ENCODE assay signal across 25 mouse cellular contexts in genomic region chr3:110136115-110136514, GRCm38 (mm10). TPM values are rescaled to one million over a fixed set of nuclear protein-coding genes. Genes with fewer than 3 reads are reported as not detected.
A peak's percentile ranks its signal among the peaks of the same experiment; 100 is the strongest.
DNase-seq lines count a peak whose midpoint lies in the region.
"Had no signal": no experiment of that assay in that cellular context is flagged by ENCODE, and none has a peak within 500 bp of the region (broad histone marks: within the 10 kb centered on the region; RNA-seq: fewer than 3 reads in every experiment).

No protein-coding gene starts in this region.

- no peak overlapping the region for H3K27ac ChIP-seq in hindbrain, embryonic 10.5 days
- H3K27ac ChIP-seq: embryonic facial prominence, embryonic 13.5 days; embryonic facial prominence, embryonic 15.5 days; forebrain, embryonic 10.5 days; forebrain, embryonic 12.5 days had no signal

- intact Hi-C loops in left cerebral cortex, postnatal 4 days (cut with DNase I), result no loop called here

- 7% methylated on average over 1 of the region's 1 CpGs for WGBS in hindbrain, embryonic 10.5 days

- H3K27me3 ChIP-seq in hindbrain, embryonic 10.5 days (ENCODE audit: insufficient read depth, poor library complexity, severe bottlenecking), result no peaks in the 10 kb centered on the region
- H3K27me3 ChIP-seq: CH12.LX; embryonic facial prominence, embryonic 13.5 days; embryonic facial prominence, embryonic 15.5 days; forebrain, embryonic 12.5 days had no signal

- H3K4me1 ChIP-seq in hindbrain, embryonic 10.5 days (replicated peaks), result peaks cover 5% of the 10 kb centered on the region; the same call in 1 of the 2 replicates
- H3K4me1 ChIP-seq: embryonic facial prominence, embryonic 13.5 days; embryonic facial prominence, embryonic 15.5 days had no signal

- no peak overlapping the region for H3K4me3 ChIP-seq in hindbrain, embryonic 10.5 days
- H3K4me3 ChIP-seq: embryonic facial prominence, embryonic 13.5 days; embryonic facial prominence, embryonic 15.5 days; erythroblast, embryonic 14.5 days; forebrain, embryonic 10.5 days; forebrain, embryonic 12.5 days had no signal

- DNase-seq in 3T3-L1 (ENCODE audit: low read depth, low spot score) (peak; percentile 8), ZHBTc4 (ENCODE audit: low read depth, low spot score) (peak; percentile 9)
- DNase-seq in Muller cell, postnatal 12 days (ENCODE audit: inconsistent ontology term), result peak; percentile 51
- DNase-seq in hindbrain, embryonic 10.5 days (ENCODE audit: low spot score), result no peak
- no peak for DNase-seq in cerebellum, postnatal 25 days
- DNase-seq in left cerebral cortex, postnatal 4 days, result no peak
- DNase-seq: adrenal gland, adult 2 months; adrenal gland, postnatal 14 days; adrenal gland, postnatal 36 days; B cell, adult 2 months; cerebellum, adult 11-12 months; cerebellum, adult 2 months; cerebellum, adult 9-10 months; cerebellum, postnatal 10 days; cerebellum, postnatal 36 days; embryo, embryonic 11 days had no signal

- H3K9me3 ChIP-seq in hindbrain, embryonic 10.5 days, result no peaks in the 10 kb centered on the region
- H3K9me3 ChIP-seq: embryonic facial prominence, embryonic 13.5 days; embryonic facial prominence, embryonic 15.5 days; forebrain, embryonic 10.5 days; forebrain, embryonic 12.5 days had no signal

- no peaks in the 10 kb centered on the region for H3K36me3 ChIP-seq in hindbrain, embryonic 10.5 days
- H3K36me3 ChIP-seq: embryonic facial prominence, embryonic 13.5 days; embryonic facial prominence, embryonic 15.5 days; forebrain, embryonic 10.5 days; forebrain, embryonic 12.5 days; G1E had no signal

RNA-seq across cellular contexts. Expression of gene Ntng1, which starts 7.7 kb away (rescaled TPM):
- polyA plus RNA-seq in hindbrain, embryonic 10.5 days (2016; fragmentation: Nextera tagmentation; extraction: Ambion mirVana), result 4.7 and 5.3 TPM in 2 replicates
- total RNA-seq in left cerebral cortex, postnatal 4 days (2021), result 10 to 100 TPM; 17.9 to 24.3 TPM
- total RNA-seq: CH12.LX; common myeloid progenitor, adult 5-6 weeks had no signal
- polyA plus RNA-seq: CD4-positive, CD25-positive, alpha-beta regulatory T cell, adult 4 months; erythroblast, embryonic 14.5 days; G1E had no signal

Comparison
In these comparisons a context has a peak if more than half of its experiments do, and no peak if none do; other contexts are left out.
1. DNase-seq: peak in 3T3-L1 (single experiment), Muller cell, postnatal 12 days (single experiment) and ZHBTc4 (single experiment); none in hindbrain, embryonic 10.5 days (single experiment), cerebellum, postnatal 25 days (0 of 2) and left cerebral cortex, postnatal 4 days (single experiment).